ENCODE assay signal across 8 mouse cellular contexts in the genomic region with DNA sequence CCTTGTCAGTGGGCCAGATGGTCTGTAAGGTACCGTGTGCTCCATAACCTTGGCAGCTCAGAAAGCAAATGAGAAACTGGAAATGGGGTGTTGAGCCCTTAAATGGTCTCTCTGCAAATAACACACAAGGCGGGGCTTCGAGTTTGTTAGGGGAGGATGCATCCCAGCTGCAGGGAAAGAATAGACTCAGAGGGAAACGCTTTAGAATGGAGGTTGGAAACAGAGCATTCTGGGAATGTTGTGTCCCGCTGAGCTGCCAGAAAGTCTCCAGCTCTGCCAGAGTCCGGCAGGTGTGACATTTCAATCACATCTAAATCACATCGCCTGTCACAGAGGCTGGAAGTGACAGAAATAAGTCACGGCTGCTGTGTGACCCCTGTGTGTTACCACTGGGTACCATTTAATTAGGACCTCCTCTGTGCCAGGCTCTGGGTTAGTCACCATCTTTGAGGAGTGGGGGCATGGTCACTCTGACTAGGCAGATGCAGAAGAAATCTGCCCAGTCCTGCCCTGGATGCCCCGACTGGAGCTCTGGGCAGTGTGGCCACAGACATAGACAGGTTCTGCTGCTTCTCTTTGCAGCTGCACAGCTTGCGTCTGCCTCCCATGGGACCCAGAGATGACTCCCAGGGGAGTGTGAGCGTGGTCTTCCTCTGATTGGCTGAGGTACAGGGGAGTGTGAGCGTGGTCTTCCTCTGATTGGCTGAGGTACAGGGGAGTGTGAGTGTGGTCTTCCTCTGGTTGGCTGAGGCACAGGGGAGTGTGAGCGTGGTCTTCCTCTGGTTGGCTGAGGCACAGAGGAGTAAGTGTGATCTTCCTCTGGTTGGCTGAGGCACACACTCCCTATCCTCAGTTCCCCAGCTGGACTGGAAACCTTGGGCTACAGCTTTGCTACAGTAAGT. TPM values are rescaled to one million over a fixed set of nuclear protein-coding genes. Genes with fewer than 3 reads are reported as not detected.
DNase-seq lines count a peak whose midpoint lies in the region; ATAC-seq and TF ChIP-seq lines count a peak whose summit lies in the region.

No protein-coding gene starts in this region.

- H3K9me3 ChIP-seq in E14TG2a.4 (ENCODE audit: low read length) = no peaks in the 10 kb centered on the region
- H3K9me3 ChIP-seq in hindbrain, embryonic 10.5 days = no peaks in the 10 kb centered on the region

- ATAC-seq in megakaryocyte progenitor cell, adult 5-6 weeks (replicated peaks; ENCODE audit: poor library complexity) = 0 out of 2 replicates have a peak, but pooled peaks have one; percentile 7

- no peak for TF ChIP-seq CTCF in E14TG2a.4 (conservative IDR thresholded peaks at IDR 0.05; ENCODE audit: low read length)
- no peak for TF ChIP-seq CTCF in layer of hippocampus, adult 2 months (conservative IDR thresholded peaks at IDR 0.05)

- H3K36me3 ChIP-seq in E14TG2a.4 (ENCODE audit: insufficient read depth, low read length) = no peaks in the 10 kb centered on the region
- H3K36me3 ChIP-seq in hindbrain, embryonic 10.5 days = no peaks in the 10 kb centered on the region

- H3K27ac ChIP-seq in hindbrain, embryonic 10.5 days = peak overlapping the region; percentile 6; the same call in 1 of the 2 replicates
- H3K27ac ChIP-seq in layer of hippocampus, adult 2 months = no peak overlapping the region

- H3K27me3 ChIP-seq in E14TG2a.4 (ENCODE audit: insufficient read depth, low read length) = peaks cover 16% of the 10 kb centered on the region
- H3K27me3 ChIP-seq in hindbrain, embryonic 10.5 days (ENCODE audit: insufficient read depth, poor library complexity, severe bottlenecking) = no peaks in the 10 kb centered on the region; the same call in 1 of the 2 replicates

- peaks cover 31% of the 10 kb centered on the region for H3K4me1 ChIP-seq in E14TG2a.4 (replicated peaks; ENCODE audit: low read depth, low read length)
- peaks cover 19% of the 10 kb centered on the region for H3K4me1 ChIP-seq in hindbrain, embryonic 10.5 days (replicated peaks)

- WGBS in hindbrain, embryonic 10.5 days = 53% methylated on average over 13 of the region's 13 CpGs

- peak overlapping the region; percentile 50 for H3K4me3 ChIP-seq in E14TG2a.4 (replicated peaks; ENCODE audit: low read length)
- no peak overlapping the region for H3K4me3 ChIP-seq in hindbrain, embryonic 10.5 days
- H3K4me3 ChIP-seq in layer of hippocampus, adult 2 months = no peak overlapping the region

- DNase-seq in embryo, embryonic 10.5 days (ENCODE audit: low spot score) = peak; percentile 23
- no peak for DNase-seq in embryo, embryonic 10 days (ENCODE audit: low spot score)
- no peak for DNase-seq in hindbrain, embryonic 10.5 days (ENCODE audit: low spot score)
- no peak for DNase-seq in layer of hippocampus, adult 2 months (ENCODE audit: low spot score in 2 of 2)
- DNase-seq in left cerebral cortex, adult 18-20 months (ENCODE audit: low spot score in 2 of 2) = no peak
- no peak for DNase-seq in cerebellum, postnatal 10 days

RNA-seq across cellular contexts. Expression of a gene that starts 53.2 kb away (rescaled TPM):
- polyA plus RNA-seq in hindbrain, embryonic 10.5 days (2016; fragmentation: Nextera tagmentation; extraction: Ambion mirVana) = 1.0 and 1.1 TPM in 2 replicates
- total RNA-seq in megakaryocyte progenitor cell, adult 5-6 weeks (2015) = 4.0 and 4.5 TPM in 2 replicates
- 6.2 and 10.3 TPM in 2 replicates for total RNA-seq in megakaryocyte progenitor cell, adult 5-6 weeks (2017)
- total RNA-seq in layer of hippocampus, adult 2 months (2021) = 1 to 10 TPM; 2.3 TPM
- 1 to 10 TPM; 1.5 to 3.0 TPM for total RNA-seq in left cerebral cortex, adult 18-20 months (2021)
